Comparison of ENCODE assay signal across 29 mouse cellular contexts in the genomic region with DNA sequence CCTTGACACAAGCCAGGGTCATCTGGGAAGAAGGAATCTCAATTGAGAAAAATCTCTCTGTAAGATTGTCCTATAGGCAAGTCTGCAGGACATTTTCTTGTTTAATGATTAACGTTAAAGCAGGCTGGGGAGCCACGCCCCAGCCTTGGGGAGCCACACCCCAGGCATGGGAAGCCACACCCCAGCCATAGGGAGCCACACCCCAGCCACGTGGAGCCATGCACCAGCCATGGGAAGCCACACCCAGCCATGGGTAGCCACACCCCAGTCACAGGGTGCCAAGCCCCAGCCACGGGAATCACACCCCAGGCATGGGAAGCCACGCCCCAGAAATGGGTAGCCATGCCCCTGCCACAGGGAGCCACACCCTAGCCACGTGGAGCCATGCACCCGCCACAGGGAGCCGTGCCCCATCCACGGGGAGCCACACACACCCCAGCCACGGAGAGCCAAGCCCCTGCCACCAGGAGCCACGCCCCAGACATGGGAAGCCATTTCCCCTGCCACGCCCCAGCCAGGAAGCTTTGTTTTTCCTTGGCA.
DNase-seq lines count a peak whose midpoint lies in the region; ATAC-seq and TF ChIP-seq lines count a peak whose summit lies in the region.
"Had no signal": no experiment of that assay in that cellular context is flagged by ENCODE, and none has a peak within 500 bp of the region (broad histone marks: within the 10 kb centered on the region; RNA-seq: fewer than 3 reads in every experiment).

No protein-coding gene starts in this region.

- no peak overlapping the region for H3K9ac ChIP-seq in midbrain, embryonic 13.5 days (replicated peaks)
- no peak overlapping the region for H3K9ac ChIP-seq in ES-E14 (ENCODE audit: insufficient read depth, low read depth, low read length, poor library complexity, severe bottlenecking)
- H3K9ac ChIP-seq in liver, embryonic 13.5 days: no peak overlapping the region
- no peak overlapping the region for H3K9ac ChIP-seq in hindbrain, postnatal 0 days (replicated peaks; ENCODE audit: low read length)
- H3K9ac ChIP-seq: embryonic facial prominence, embryonic 13.5 days; heart, embryonic 13.5 days; hindbrain, embryonic 15.5 days; limb, embryonic 12.5 days; liver, embryonic 14.5 days; lung, embryonic 14.5 days had no signal

- H3K4me1 ChIP-seq in midbrain, embryonic 13.5 days (replicated peaks): no peaks in the 10 kb centered on the region
- peaks cover 17% of the 10 kb centered on the region for H3K4me1 ChIP-seq in midbrain, embryonic 10.5 days
- H3K4me1 ChIP-seq in ES-E14 (ENCODE audit: control insufficient read depth in 2 of 2, insufficient read depth in 2 of 2, low read length in 2 of 2, poor library complexity in 1 of 2): peaks cover 2 to 20% of the 10 kb centered on the region in 2 experiments; a peak in 3 of 4 replicates
- H3K4me1 ChIP-seq in liver, embryonic 13.5 days (replicated peaks): no peaks in the 10 kb centered on the region
- H3K4me1 ChIP-seq in hindbrain, postnatal 0 days (ENCODE audit: insufficient read depth, low read length): no peaks in the 10 kb centered on the region
- H3K4me1 ChIP-seq: embryonic facial prominence, embryonic 13.5 days; heart, embryonic 13.5 days; limb, embryonic 12.5 days had no signal

- H3K27me3 ChIP-seq in midbrain, embryonic 13.5 days: no peaks in the 10 kb centered on the region
- no peaks in the 10 kb centered on the region for H3K27me3 ChIP-seq in midbrain, embryonic 10.5 days (ENCODE audit: low read depth, poor library complexity, severe bottlenecking)
- no peaks in the 10 kb centered on the region for H3K27me3 ChIP-seq in liver, embryonic 13.5 days
- H3K27me3 ChIP-seq in hindbrain, postnatal 0 days (ENCODE audit: insufficient read depth, low read length): no peaks in the 10 kb centered on the region
- H3K27me3 ChIP-seq: CH12.LX; embryonic facial prominence, embryonic 13.5 days had no signal

- 0 out of 2 replicates have a peak, but pooled peaks have one; percentile 6 for ATAC-seq in midbrain, embryonic 13.5 days
- no peak for ATAC-seq in liver, embryonic 13.5 days (ENCODE audit: low read depth)
- no peak for ATAC-seq in hindbrain, postnatal 0 days
- ATAC-seq: forebrain, embryonic 16.5 days; midbrain, embryonic 16.5 days had no signal

- H3K4me3 ChIP-seq in midbrain, embryonic 13.5 days (replicated peaks): no peak overlapping the region
- H3K4me3 ChIP-seq in midbrain, embryonic 10.5 days: no peak overlapping the region
- no peak overlapping the region for H3K4me3 ChIP-seq in ES-E14 (ENCODE audit: insufficient read depth in 1 of 2, low read depth in 1 of 2, low read length in 2 of 2, poor library complexity in 1 of 2, severe bottlenecking in 1 of 2)
- H3K4me3 ChIP-seq in liver, embryonic 13.5 days (replicated peaks): no peak overlapping the region
- H3K4me3 ChIP-seq in hindbrain, postnatal 0 days (ENCODE audit: low read length): no peak overlapping the region
- H3K4me3 ChIP-seq: embryonic facial prominence, embryonic 13.5 days; erythroblast, embryonic 14.5 days; heart, embryonic 13.5 days; hindbrain, embryonic 10.5 days; hindbrain, embryonic 15.5 days; left cerebral cortex, adult 2 months; limb, embryonic 12.5 days had no signal

- no peaks in the 10 kb centered on the region for H3K36me3 ChIP-seq in midbrain, embryonic 13.5 days
- no peaks in the 10 kb centered on the region for H3K36me3 ChIP-seq in midbrain, embryonic 10.5 days
- H3K36me3 ChIP-seq in ES-E14 (ENCODE audit: control insufficient read depth, insufficient read depth, low read length, poor library complexity, severe bottlenecking): no peaks in the 10 kb centered on the region
- no peaks in the 10 kb centered on the region for H3K36me3 ChIP-seq in liver, embryonic 13.5 days
- no peaks in the 10 kb centered on the region for H3K36me3 ChIP-seq in hindbrain, postnatal 0 days (ENCODE audit: insufficient read depth, low read length)
- H3K36me3 ChIP-seq: embryonic facial prominence, embryonic 13.5 days; heart, embryonic 13.5 days; hindbrain, embryonic 10.5 days; hindbrain, embryonic 15.5 days; limb, embryonic 12.5 days had no signal

- no peaks in the 10 kb centered on the region for H3K9me3 ChIP-seq in midbrain, embryonic 13.5 days
- H3K9me3 ChIP-seq in midbrain, embryonic 10.5 days (replicated peaks): no peaks in the 10 kb centered on the region
- no peaks in the 10 kb centered on the region for H3K9me3 ChIP-seq in ES-E14 (ENCODE audit: control insufficient read depth, insufficient read depth, low read depth, low read length)
- peaks cover 27% of the 10 kb centered on the region for H3K9me3 ChIP-seq in liver, embryonic 13.5 days (replicated peaks)
- H3K9me3 ChIP-seq in hindbrain, postnatal 0 days (ENCODE audit: low read length): no peaks in the 10 kb centered on the region
- H3K9me3 ChIP-seq: embryonic facial prominence, embryonic 13.5 days; heart, embryonic 13.5 days; hindbrain, embryonic 10.5 days; hindbrain, embryonic 15.5 days; limb, embryonic 12.5 days had no signal

- in situ Hi-C loops in ES-E14 (cut with MboI; ENCODE audit: low sequenced_read_pairs in 2 of 2, unreplicated experiment in 2 of 2): no loop called here

- no peak for DNase-seq in midbrain, embryonic 10.5 days (ENCODE audit: low spot score)
- DNase-seq in ES-E14 (ENCODE audit: low read depth, low spot score): no peak
- peak; percentile 15 for DNase-seq in liver, embryonic 13.5 days
- no peak for DNase-seq in hindbrain, postnatal 0 days (ENCODE audit: low spot score)
- no peak for DNase-seq in MN1 (ENCODE audit: low spot score)
- DNase-seq: adrenal gland, postnatal 14 days; cerebellum, adult 11 months; cerebellum, adult 9-10 months; heart, postnatal 10 days; kidney, adult 8-10 months; kidney, postnatal 10 days; lung, embryonic 14.5 days; lung, postnatal 14 days; right cerebral cortex, adult 18-20 months; right cerebral cortex, postnatal 4 days; thymus, adult 2 months; thymus, postnatal 36 days had no signal

- WGBS in midbrain, embryonic 13.5 days: 79% methylated on average over 12 of the region's 12 CpGs
- 84% methylated on average over 12 of the region's 12 CpGs for WGBS in midbrain, embryonic 10.5 days
- 44% methylated on average over 12 of the region's 12 CpGs for WGBS in liver, embryonic 13.5 days (ENCODE audit: insufficient replicate concordance)
- 78% methylated on average over 12 of the region's 12 CpGs for WGBS in hindbrain, postnatal 0 days

- H3K4me2 ChIP-seq in midbrain, embryonic 13.5 days (replicated peaks): no peak overlapping the region
- no peak overlapping the region for H3K4me2 ChIP-seq in liver, embryonic 13.5 days
- no peak overlapping the region for H3K4me2 ChIP-seq in hindbrain, postnatal 0 days (ENCODE audit: low read depth, low read length)
- H3K4me2 ChIP-seq: embryonic facial prominence, embryonic 13.5 days; heart, embryonic 13.5 days; hindbrain, embryonic 15.5 days; limb, embryonic 12.5 days; lung, embryonic 14.5 days had no signal

- H3K27ac ChIP-seq in midbrain, embryonic 13.5 days: no peak overlapping the region
- H3K27ac ChIP-seq in midbrain, embryonic 10.5 days (replicated peaks): no peak overlapping the region
- H3K27ac ChIP-seq in ES-E14 (ENCODE audit: insufficient read depth, low read depth, low read length, poor library complexity, severe bottlenecking): peak overlapping the region; percentile 61
- no peak overlapping the region for H3K27ac ChIP-seq in liver, embryonic 13.5 days
- H3K27ac ChIP-seq in hindbrain, postnatal 0 days: no peak overlapping the region
- H3K27ac ChIP-seq: embryonic facial prominence, embryonic 13.5 days; heart, embryonic 13.5 days; hindbrain, embryonic 10.5 days; hindbrain, embryonic 15.5 days; left cerebral cortex, adult 2 months; limb, embryonic 12.5 days; liver, embryonic 14.5 days had no signal

- TF ChIP-seq CTCF in hindbrain, postnatal 0 days (IDR thresholded peaks at IDR 0.05; ENCODE audit: low read depth): no peak

TF ChIP-seq in ES-E14, 5 proteins besides CTCF, POLR2A, EP300 and RAD21:
- TF ChIP-seq MAFK (IDR thresholded peaks at IDR 0.05; ENCODE audit: insufficient read depth, low read depth, low read length): no peak
- TF ChIP-seq ZNF384 (IDR thresholded peaks at IDR 0.05; ENCODE audit: low read depth, low read length): no peak
- no peak for TF ChIP-seq HCFC1 (IDR thresholded peaks at IDR 0.05; ENCODE audit: borderline replicate concordance, insufficient read depth, low read length)
- no peak for TF ChIP-seq CHD2 (IDR thresholded peaks at IDR 0.05; ENCODE audit: low read depth, low read length)
- no peak for TF ChIP-seq ZC3H11A (IDR thresholded peaks at IDR 0.05; ENCODE audit: borderline replicate concordance, low read depth, low read length)
